Mouse (Mus musculus): Measurements from ENCODE around the gene Ppp1r14d.

Ppp1r14d gene

GRCm38 (mm10) chr2:119229775-119230704, at the start of gene Ppp1r14d:
Gene Ppp1r14d, minus strand, starts transcription at chr2:119229906.
- peak; percentile 56 for DNase-seq

- DNase-seq, result no peak
These were observed 48.1 kb upstream of the Ppp1r14d start for GRCm38 (mm10) chr2:119277810-119278209.

DNA sequence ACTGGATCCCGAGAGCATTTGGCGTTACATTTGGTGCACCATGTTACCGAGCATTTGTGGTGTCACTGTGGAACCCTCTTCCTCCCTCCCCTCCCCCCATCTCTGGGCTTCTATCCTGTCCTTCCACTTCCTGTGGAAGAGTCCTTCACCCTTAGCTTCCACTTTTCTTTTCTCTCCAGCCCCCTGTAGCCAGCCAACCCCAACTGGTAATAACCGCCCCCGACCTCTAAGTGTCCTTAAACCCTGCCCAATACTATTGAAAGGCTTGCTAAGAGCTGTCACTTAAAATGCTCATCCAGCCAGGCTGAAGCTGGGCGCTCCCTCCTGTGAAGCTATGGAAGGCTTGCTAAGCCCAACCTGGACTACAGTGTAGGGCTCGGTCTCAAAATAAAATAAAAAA, 47.2 kb upstream of the Ppp1r14d start:
- no peak for DNase-seq

GRCm38 (mm10) chr2:119274126-119274525, 44.4 kb upstream of the Ppp1r14d start:
- DNase-seq, result peak; percentile 73

- DNase-seq, result peak; percentile 66
These were observed 41.1 kb upstream of the Ppp1r14d start, which contains the start of gene Rhov for GRCm38 (mm10) chr2:119270643-119271331. Gene Rhov, minus strand, starts transcription at chr2:119271272.

GRCm38 (mm10) chr2:119270286-119270642, 40.6 kb upstream of the Ppp1r14d start:
- no peak for DNase-seq

- DNase-seq, result no peak
These were observed 34.1 kb upstream of the Ppp1r14d start for GRCm38 (mm10) chr2:119263813-119264212.

GRCm38 (mm10) chr2:119262978-119263377, 33.3 kb upstream of the Ppp1r14d start:
- DNase-seq, result peak; percentile 86

DNA sequence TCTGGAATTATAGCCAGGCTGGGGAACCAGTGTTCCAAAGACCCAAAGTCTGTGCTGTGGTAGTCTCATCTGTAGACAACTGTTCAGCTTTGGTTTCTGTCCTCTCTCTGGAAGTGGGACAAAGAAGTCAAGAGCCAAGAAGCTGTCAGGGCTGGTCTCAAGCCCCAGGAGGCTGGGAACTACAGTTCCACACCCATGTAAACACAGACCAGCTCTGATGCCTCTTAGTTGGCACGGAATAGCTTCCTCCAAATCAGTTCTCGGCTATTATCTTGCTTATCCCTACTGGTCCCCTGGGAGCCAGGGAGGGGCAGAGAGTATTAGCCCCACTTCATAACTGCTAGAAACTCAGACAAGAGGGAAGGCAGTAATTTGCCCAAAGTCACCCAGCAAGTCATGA, 31.6 kb upstream of the Ppp1r14d start:
- no peak for DNase-seq

DNA sequence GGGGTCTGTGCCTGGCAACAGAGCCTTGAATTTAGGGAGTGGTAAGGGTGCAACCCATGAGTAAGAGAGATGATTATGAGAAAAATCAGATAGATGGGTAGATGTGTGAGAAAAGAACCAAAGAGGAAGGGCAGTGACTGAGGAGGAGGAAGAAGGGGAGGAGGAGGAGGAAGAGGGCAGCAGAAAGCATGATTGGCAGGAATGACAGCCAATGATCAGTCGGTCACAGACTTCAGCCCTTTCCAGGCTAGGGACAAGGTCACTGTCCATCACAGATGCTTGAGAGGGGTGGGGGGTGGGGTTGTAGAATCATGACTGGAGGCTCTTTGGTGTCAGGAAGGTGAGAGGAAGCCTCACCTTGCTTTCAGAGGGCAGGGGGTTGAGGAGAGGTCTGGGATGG, 30.8 kb upstream of the Ppp1r14d start:
- DNase-seq, result no peak

GRCm38 (mm10) chr2:119254976-119255375, 25.3 kb upstream of the Ppp1r14d start:
- DNase-seq, result no peak

DNA sequence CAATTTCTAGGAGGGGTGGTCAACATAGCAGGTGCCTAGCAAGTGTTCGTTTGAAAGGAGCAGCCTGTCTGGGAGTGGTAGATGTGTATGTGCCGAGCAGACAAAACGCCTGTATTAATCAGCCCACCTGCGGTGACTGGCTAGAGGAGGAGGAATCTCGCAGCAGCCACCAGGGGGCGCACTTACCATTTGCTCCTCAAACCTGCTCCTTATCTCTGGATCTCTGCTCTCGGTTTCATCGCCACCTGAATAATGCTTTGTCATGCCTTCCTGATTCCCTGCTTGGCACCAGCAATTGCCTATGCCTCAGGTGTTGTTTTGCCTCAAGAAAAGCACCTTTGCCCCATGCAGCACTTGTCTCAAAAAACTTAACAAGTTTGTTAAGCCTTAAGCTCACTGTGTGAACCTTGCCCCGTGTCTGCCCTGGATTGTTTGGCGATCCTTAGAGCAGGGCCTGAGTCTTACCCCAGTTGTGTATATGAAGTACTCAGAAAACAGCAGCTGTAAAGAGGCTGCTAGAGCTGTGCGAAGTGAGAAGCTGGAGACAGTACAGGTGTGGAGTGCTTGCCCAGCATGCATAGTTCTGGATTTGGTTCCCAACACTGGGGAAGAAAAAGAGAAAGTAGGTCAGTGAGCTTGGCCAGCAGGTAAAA, 21.2 kb upstream of the Ppp1r14d start:
- peak; percentile 91 for DNase-seq

- no peak for DNase-seq
These were observed 20.7 kb upstream of the Ppp1r14d start for GRCm38 (mm10) chr2:119250377-119250776.

- DNase-seq, result peak; percentile 52
These were observed 19.9 kb upstream of the Ppp1r14d start for GRCm38 (mm10) chr2:119249592-119250061.

DNA sequence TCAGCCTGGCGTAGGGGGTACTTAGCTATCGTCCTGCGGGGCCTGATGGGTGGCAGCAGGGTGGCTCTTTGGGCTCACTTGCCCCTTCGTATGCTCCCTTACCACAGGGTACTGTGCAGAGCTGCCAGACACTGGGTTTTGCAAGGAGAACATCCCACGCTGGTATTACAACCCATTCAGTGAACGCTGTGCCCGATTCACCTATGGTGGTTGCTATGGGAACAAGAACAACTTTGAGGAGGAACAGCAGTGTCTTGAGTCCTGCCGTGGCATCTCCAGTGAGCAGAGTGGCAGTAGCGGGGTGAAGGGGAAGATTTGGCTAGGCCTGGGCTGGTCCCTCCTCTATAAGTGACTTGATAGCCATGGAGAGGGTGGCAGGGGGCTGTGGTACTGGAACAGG, 18.2 kb upstream of the Ppp1r14d start:
- no peak for DNase-seq

DNA sequence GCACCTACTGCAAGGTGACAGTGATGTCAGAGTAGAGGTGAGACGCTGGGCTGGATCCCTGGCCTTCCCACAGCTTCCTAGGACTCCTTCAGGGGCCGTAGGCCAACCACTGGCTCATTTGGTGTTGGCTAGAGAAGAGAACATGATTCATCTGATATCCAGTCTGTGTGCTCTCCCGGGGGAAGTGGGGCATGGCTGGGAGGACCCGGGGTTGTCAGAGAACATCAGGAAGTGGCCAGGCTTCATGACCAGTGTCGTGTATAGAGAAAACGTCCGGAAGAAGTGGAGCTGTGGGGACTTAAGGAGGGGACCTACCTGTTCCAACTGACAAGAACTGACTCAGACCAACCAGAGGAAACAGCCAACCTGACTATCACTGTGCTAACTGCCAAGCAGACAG, 15.5 kb upstream of the Ppp1r14d start:
- no peak for DNase-seq

GRCm38 (mm10) chr2:119242548-119242947, 12.8 kb upstream of the Ppp1r14d start:
- DNase-seq, result peak; percentile 83

GRCm38 (mm10) chr2:119240819-119241186, 11.1 kb upstream of the Ppp1r14d start:
- DNase-seq, result no peak

DNA sequence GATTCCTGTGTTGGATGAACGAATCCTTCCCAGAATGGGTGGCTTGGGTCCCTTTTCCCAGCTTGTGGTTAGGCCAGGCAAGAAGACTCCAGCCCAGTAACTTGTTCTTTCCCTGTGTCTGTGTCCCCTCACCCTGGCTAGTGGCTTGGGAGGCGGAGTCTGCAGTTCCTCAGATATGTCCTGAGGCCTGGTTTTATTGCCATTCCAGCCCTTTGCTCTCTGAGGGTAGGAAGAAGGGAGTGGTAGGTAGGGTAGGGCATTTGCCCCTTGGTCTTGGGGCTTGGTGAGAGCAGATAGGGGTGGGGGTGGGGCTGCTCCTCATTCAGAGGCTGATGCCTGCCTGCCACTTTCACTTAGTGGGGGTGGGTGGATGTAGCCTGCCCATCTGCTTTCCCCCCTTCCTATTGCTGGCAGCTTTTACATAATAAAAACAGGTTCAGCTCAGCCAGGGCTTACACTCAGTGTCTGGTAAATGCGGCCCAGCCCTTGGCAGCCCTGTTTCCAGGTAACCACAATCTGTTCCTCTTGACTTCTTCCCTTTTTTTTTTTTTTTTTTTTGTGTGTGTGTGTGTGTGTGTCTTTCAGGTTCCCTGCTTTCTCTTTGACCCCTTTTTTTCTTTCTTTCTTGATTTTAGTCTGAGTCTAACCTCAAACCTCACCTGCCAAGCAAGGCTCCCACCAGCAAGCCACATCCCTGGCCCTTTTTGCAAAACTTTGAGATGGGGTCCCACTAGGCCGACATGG, 10.5 kb upstream of the Ppp1r14d start:
- peak; percentile 30 for DNase-seq

GRCm38 (mm10) chr2:119238671-119239070, 9.0 kb upstream of the Ppp1r14d start:
- peak; percentile 78 for DNase-seq

DNA sequence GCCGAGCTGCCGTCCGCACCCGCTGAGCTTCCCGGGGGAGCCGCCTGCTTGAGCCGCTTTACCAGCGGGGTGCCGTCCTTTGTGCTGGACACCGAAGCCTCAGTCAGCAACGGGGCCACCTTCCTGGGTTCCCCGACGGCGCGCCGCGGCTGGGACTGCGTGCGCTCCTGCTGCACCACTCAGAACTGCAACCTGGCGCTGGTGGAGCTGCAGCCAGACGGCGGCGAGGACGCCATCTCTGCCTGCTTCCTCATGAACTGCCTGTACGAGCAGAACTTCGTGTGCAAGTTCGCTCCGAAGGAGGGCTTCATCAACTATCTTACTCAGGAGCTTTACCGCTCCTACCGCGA, 8.1 kb upstream of the Ppp1r14d start:
- DNase-seq, result no peak

DNA sequence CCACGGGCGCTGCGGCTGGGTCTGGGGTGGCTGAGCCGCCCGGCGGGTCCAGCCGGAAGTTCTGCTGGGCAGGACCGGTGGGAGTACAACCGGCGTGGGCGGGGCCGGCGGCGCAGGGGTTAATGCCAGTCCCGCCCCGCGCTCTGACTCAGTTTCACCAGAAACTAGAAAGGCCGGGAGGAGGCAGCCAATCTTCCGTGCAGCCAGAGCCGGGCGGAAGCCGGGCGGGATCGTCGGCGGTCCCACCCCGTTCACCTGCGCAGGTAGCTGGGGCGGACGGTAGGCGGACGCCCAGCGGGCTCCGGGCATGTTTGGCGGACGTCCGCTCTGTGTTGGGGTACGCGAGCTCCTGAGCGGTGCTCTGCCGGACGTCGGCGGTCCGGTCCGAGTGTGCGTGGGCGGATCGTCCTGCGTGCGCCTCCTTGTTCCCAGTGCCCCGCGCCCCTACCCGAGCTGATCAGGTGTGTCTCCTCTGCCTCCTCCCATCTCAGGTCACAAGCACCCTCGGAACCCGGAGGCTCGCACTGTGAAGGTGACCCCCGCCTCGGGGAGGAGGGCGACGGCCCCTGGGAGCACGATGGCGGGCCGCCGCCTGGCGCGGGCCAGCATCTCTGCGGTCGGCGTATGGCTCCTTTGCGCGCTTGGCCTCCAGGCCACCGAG, 7.6 kb upstream of the Ppp1r14d start, which contains the start of gene Spint1:
TSS of gene Spint1 (plus strand) at position 153 of the 661 bp plus-strand sequence.
- DNase-seq, result peak; percentile 79

All from kidney, adult 11 months (tissue).